ENCODE assay signal across 18 mouse cellular contexts in the genomic region with DNA sequence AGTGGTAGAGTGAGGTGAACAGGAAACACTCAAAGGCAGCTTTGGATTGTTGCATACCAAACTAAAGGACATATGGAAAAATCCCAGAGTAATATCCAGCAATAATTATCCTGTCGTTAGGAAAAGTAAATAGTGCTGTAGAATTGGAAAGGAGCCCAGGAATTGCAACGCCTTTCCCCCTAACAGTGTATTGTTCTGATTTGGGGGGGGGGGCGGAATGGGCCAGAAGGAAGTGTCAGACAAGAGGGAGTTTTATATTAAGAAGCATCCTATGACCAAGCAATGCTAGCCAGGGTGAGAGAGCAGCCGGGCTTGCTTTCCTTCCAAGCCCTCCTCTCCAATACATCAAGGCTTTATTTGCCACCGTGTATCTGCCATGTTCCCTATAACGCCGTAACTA.
DNase-seq lines count a peak whose midpoint lies in the region; ATAC-seq and TF ChIP-seq lines count a peak whose summit lies in the region.
"Had no signal": no experiment of that assay in that cellular context is flagged by ENCODE, and none has a peak within 500 bp of the region (broad histone marks: within the 10 kb centered on the region; RNA-seq: fewer than 3 reads in every experiment).

No protein-coding gene starts in this region.

- H3K9ac ChIP-seq in heart, embryonic 13.5 days, result no peak overlapping the region
- no peak overlapping the region for H3K9ac ChIP-seq in intestine, embryonic 16.5 days (ENCODE audit: low read depth, low read length)
- H3K9ac ChIP-seq: embryonic facial prominence, embryonic 13.5 days; forebrain, embryonic 13.5 days had no signal

- H3K4me2 ChIP-seq in heart, embryonic 13.5 days, result no peak overlapping the region
- no peak overlapping the region for H3K4me2 ChIP-seq in intestine, embryonic 16.5 days (ENCODE audit: low read depth, low read length)
- H3K4me2 ChIP-seq: forebrain, embryonic 13.5 days; heart, embryonic 11.5 days; liver, embryonic 11.5 days had no signal

- ATAC-seq in heart, embryonic 13.5 days (ENCODE audit: extremely low read depth, insufficient number of reproducible peaks, low FRiP score, low TSS enrichment), result no peak
- peak; percentile 48; the same call in 1 of the 2 replicates for ATAC-seq in intestine, embryonic 16.5 days
- ATAC-seq: forebrain, embryonic 13.5 days; hindbrain, postnatal 0 days had no signal

- H3K4me1 ChIP-seq in heart, embryonic 13.5 days, result peaks cover 25% of the 10 kb centered on the region
- H3K4me1 ChIP-seq in intestine, embryonic 16.5 days (ENCODE audit: control insufficient read depth, insufficient read depth, low read length), result peaks cover 21% of the 10 kb centered on the region

- WGBS in heart, embryonic 13.5 days, result 72% methylated on average over 7 of the region's 7 CpGs
- 48% methylated on average over 7 of the region's 7 CpGs for WGBS in intestine, embryonic 16.5 days

- DNase-seq in heart, postnatal 4 days, result no peak
- DNase-seq in layer of hippocampus, adult 2 months (ENCODE audit: low spot score in 2 of 2), result no peak
- DNase-seq in layer of hippocampus, adult 11-12 months (ENCODE audit: low spot score), result no peak
- peak; percentile 22 to 29 for DNase-seq in lung, postnatal 4 days
- no peak for DNase-seq in yolk sac, embryonic 10.5 days (ENCODE audit: low spot score)
- DNase-seq in cerebellum, adult 9-10 months, result no peak
- DNase-seq: cerebellum, postnatal 36 days; gastrocnemius, postnatal 14 days; layer of hippocampus, adult 9-11 months; right cerebral cortex, postnatal 14 days had no signal

- no peaks in the 10 kb centered on the region for H3K36me3 ChIP-seq in heart, embryonic 13.5 days
- H3K36me3 ChIP-seq in intestine, embryonic 16.5 days (ENCODE audit: control insufficient read depth, insufficient read depth, low read length), result no peaks in the 10 kb centered on the region
- H3K36me3 ChIP-seq: embryonic facial prominence, embryonic 13.5 days; G1E had no signal

- no peaks in the 10 kb centered on the region for H3K27me3 ChIP-seq in heart, embryonic 13.5 days (replicated peaks)
- no peaks in the 10 kb centered on the region for H3K27me3 ChIP-seq in intestine, embryonic 16.5 days (replicated peaks; ENCODE audit: control insufficient read depth, insufficient read depth, low read length)
- H3K27me3 ChIP-seq: forebrain, embryonic 13.5 days had no signal

- H3K4me3 ChIP-seq in heart, embryonic 13.5 days, result no peak overlapping the region
- no peak overlapping the region for H3K4me3 ChIP-seq in layer of hippocampus, adult 2 months
- H3K4me3 ChIP-seq in intestine, embryonic 16.5 days (ENCODE audit: low read length), result no peak overlapping the region
- H3K4me3 ChIP-seq: forebrain, embryonic 13.5 days had no signal

- TF ChIP-seq CTCF in layer of hippocampus, adult 2 months (conservative IDR thresholded peaks at IDR 0.05), result no peak

- peak overlapping the region; percentile 24; the same call in 1 of the 2 replicates for H3K27ac ChIP-seq in heart, embryonic 13.5 days (replicated peaks)
- H3K27ac ChIP-seq in layer of hippocampus, adult 2 months, result peak overlapping the region; percentile 59; the same call in 1 of the 2 replicates
- H3K27ac ChIP-seq in intestine, embryonic 16.5 days (ENCODE audit: low read length), result peak overlapping the region; percentile 43
- H3K27ac ChIP-seq: embryonic facial prominence, embryonic 13.5 days; forebrain, embryonic 13.5 days; hindbrain, postnatal 0 days had no signal

- no peaks in the 10 kb centered on the region for H3K9me3 ChIP-seq in heart, embryonic 13.5 days
- H3K9me3 ChIP-seq in intestine, embryonic 16.5 days (ENCODE audit: control insufficient read depth, low read length), result no peaks in the 10 kb centered on the region
- H3K9me3 ChIP-seq: embryonic facial prominence, embryonic 13.5 days; forebrain, embryonic 13.5 days; G1E had no signal

Comparison
In these comparisons a context has a peak if more than half of its experiments do, and no peak if none do; other contexts are left out.
1. DNase-seq: peak in lung, postnatal 4 days (2 of 2); none in heart, postnatal 4 days (single experiment), layer of hippocampus, adult 2 months (0 of 2), layer of hippocampus, adult 11-12 months (single experiment), yolk sac, embryonic 10.5 days (single experiment) and cerebellum, adult 9-10 months (single experiment).
2. Peak in every context shown above with its lines, with median percentiles within 50 percentile points of each other: H3K27ac ChIP-seq.